Mouse (Mus musculus): Measurements from ENCODE around the gene Pigs. TPM values are rescaled to one million over a fixed set of nuclear protein-coding genes. Genes with fewer than 3 reads are reported as not detected.

Pigs gene
- total and polyA plus RNA-seq, 3 experiments: 26.3 to 65.4 (median 53.1) TPM

DNA sequence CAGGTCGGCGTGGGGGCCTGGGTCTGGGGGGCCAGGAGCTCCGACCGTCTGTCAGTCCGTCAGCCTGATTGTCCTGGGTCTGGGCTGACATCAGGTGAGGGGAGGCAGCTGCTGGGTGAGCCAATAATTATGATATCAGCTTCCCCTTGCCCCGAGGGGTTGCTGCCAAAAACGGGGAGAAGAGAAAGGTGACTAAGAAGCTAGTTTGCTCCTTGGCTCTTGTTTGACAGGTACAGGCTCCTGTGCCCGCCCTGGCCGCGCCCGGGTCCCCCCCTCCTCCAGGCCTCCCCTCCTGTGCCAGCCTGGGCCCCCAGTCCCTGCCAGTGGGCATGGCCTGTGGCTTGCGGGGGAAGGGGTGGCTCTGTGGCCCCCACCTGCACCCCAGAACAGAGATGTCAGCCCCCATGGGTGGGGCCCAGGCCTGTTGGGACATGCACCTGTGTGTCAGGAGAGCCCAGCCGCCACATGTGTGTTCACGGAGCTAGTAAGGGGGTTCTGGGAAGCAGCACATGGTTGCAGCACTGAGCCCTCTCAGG lies 58.4 kb downstream of the Pigs start, which contains the start of gene Foxn1:
Gene Foxn1, minus strand, starts transcription at position 51 of the 536 bp plus-strand sequence.
- no peak for TF ChIP-seq MAFK (IDR thresholded peaks at IDR 0.05; ENCODE audit: insufficient replicate concordance, low read length)
- no peak for TF ChIP-seq IRF4 (IDR thresholded peaks at IDR 0.05; ENCODE audit: low read depth, low read length)
- TF ChIP-seq UBTF (IDR thresholded peaks at IDR 0.05; ENCODE audit: low read depth, low read length): no peak
- TF ChIP-seq CHD1 (IDR thresholded peaks at IDR 0.05; ENCODE audit: low read depth, low read length): no peak
- no peak for TF ChIP-seq SMC3 (IDR thresholded peaks at IDR 0.05; ENCODE audit: low read depth, low read length)
- TF ChIP-seq HCFC1 (IDR thresholded peaks at IDR 0.05; ENCODE audit: low read depth, low read length): no peak
- no peak for TF ChIP-seq USF2 (conservative IDR thresholded peaks at IDR 0.05; ENCODE audit: low read depth, low read length)
- no peak for TF ChIP-seq SIN3A (IDR thresholded peaks at IDR 0.05; ENCODE audit: low read length)
- no peak for TF ChIP-seq NELFE (IDR thresholded peaks at IDR 0.05; ENCODE audit: low read depth, low read length)
- TF ChIP-seq ZC3H11A (IDR thresholded peaks at IDR 0.05; ENCODE audit: low read depth, low read length): no peak
- in situ Hi-C loops (cut with MboI; ENCODE audit: low pct_ligation_motif_present, low pct_unique_long_range_greater_than_20kb, low sequenced_read_pairs): no loop called here

More for the DNA sequence above, 58.4 kb downstream of the Pigs start, which contains the start of gene Foxn1:
- Histone ChIP-seq H3K4me1 (ENCODE audit: control insufficient read depth in 1 of 2, insufficient read depth in 2 of 2) (peaks cover 0 to 15% of the 10 kb centered on the region in 2 experiments; a peak in 2 of 4 replicates), H3K27ac (ENCODE audit: insufficient read depth, low read depth) (no peak within 1 kb of the TSS), H3K4me3 (replicated peaks in 1 of 3; ENCODE audit: low read depth in 2 of 3, low read length in 2 of 3, poor library complexity in 1 of 3) (no peak within 1 kb of the TSS), H3K27me3 (replicated peaks) (peaks cover 8% of the 10 kb centered on the region), H3K36me3 (replicated peaks in 1 of 2; ENCODE audit: control insufficient read depth in 1 of 2, insufficient read depth in 1 of 2, low read length in 1 of 2) (no peaks in the 10 kb centered on the region), H3K4me2 (ENCODE audit: insufficient read depth, low read depth, poor library complexity, severe bottlenecking) (no peak within 1 kb of the TSS), H3K79me2 (replicated peaks; ENCODE audit: control insufficient read depth, extremely low read depth, insufficient read depth, poor library complexity, severe bottlenecking) (no peaks in the 10 kb centered on the region), H3K9ac (ENCODE audit: insufficient read depth, low read depth) (no peak within 1 kb of the TSS), H3K9me3 (replicated peaks; ENCODE audit: low read length) (no peaks in the 10 kb centered on the region)
- no peak for DNase-seq (ENCODE audit: extremely low read depth)
- dilution Hi-C loops (cut with MboI; ENCODE audit: extremely low pct_ligation_motif_present, extremely low pct_unique_long_range_greater_than_20kb, low sequenced_read_pairs): no loop called here

Other genes starting within 250 kb of the Pigs start
Only the 20 nearest of the 26 such genes appear.
- gene Traf4, start 162.8 kb upstream of the Pigs start, total RNA-seq (2012; rRNA removed): 47.9 and 55.9 TPM in 2 replicates
- gene Traf4, start 162.8 kb upstream of the Pigs start, total RNA-seq (2014; rRNA removed): 17.1 and 20.8 TPM in 2 replicates
- 52.9 and 68.7 TPM in 2 replicates for gene Traf4, start 162.8 kb upstream of the Pigs start, polyA plus RNA-seq (2012; ENCODE audit: insufficient read length, low read depth)
- gene Nek8, start 151.7 kb upstream of the Pigs start, total RNA-seq (2012; rRNA removed): 6.7 and 7.4 TPM in 2 replicates
- gene Nek8, start 151.7 kb upstream of the Pigs start, total RNA-seq (2014; rRNA removed): 6.1 and 7.1 TPM in 2 replicates
- 8.3 and 9.9 TPM in 2 replicates for gene Nek8, start 151.7 kb upstream of the Pigs start, polyA plus RNA-seq (2012; ENCODE audit: insufficient read length, low read depth)
- gene Tlcd1, start 151.7 kb upstream of the Pigs start, total RNA-seq (2012; rRNA removed): 16.4 and 20.3 TPM in 2 replicates
- gene Tlcd1, start 151.7 kb upstream of the Pigs start, total RNA-seq (2014; rRNA removed): 18.2 and 20.3 TPM in 2 replicates
- 15.6 and 19.1 TPM in 2 replicates for gene Tlcd1, start 151.7 kb upstream of the Pigs start, polyA plus RNA-seq (2012; ENCODE audit: insufficient read length, low read depth)
- gene Rpl23a, start 144.8 kb upstream of the Pigs start, total RNA-seq (2012; rRNA removed): 3,714 and 3,939 TPM in 2 replicates
- gene Rpl23a, start 144.8 kb upstream of the Pigs start, total RNA-seq (2014; rRNA removed): 3,235 and 3,361 TPM in 2 replicates
- gene Rpl23a, start 144.8 kb upstream of the Pigs start, polyA plus RNA-seq (2012; ENCODE audit: insufficient read length, low read depth): 2,992 and 3,119 TPM in 2 replicates
- 0.17 and 0.25 TPM in 2 replicates for gene Rab34, start 140.0 kb upstream of the Pigs start, total RNA-seq (2012; rRNA removed)
- 0.50 TPM in 1 of 2 replicates, not detected in the other for gene Rab34, start 140.0 kb upstream of the Pigs start, total RNA-seq (2014; rRNA removed)
- 0.49 and 1.4 TPM in 2 replicates for gene Rab34, start 140.0 kb upstream of the Pigs start, polyA plus RNA-seq (2012; ENCODE audit: insufficient read length, low read depth)
- 0.21 TPM in 1 of 2 replicates, not detected in the other for gene Proca1, start 135.0 kb upstream of the Pigs start, total RNA-seq (2012; rRNA removed)
- gene Proca1, start 135.0 kb upstream of the Pigs start, total RNA-seq (2014; rRNA removed): not detected in 2 replicates
- 0.40 and 0.46 TPM in 2 replicates for gene Proca1, start 135.0 kb upstream of the Pigs start, polyA plus RNA-seq (2012; ENCODE audit: insufficient read length, low read depth)
- 95.4 and 119 TPM in 2 replicates for gene Sdf2, start 82.7 kb upstream of the Pigs start, total RNA-seq (2012; rRNA removed)
- gene Sdf2, start 82.7 kb upstream of the Pigs start, total RNA-seq (2014; rRNA removed): 89.1 and 93.0 TPM in 2 replicates
- gene Sdf2, start 82.7 kb upstream of the Pigs start, polyA plus RNA-seq (2012; ENCODE audit: insufficient read length, low read depth): 61.4 and 62.8 TPM in 2 replicates
- gene Supt6, start 82.4 kb upstream of the Pigs start, total RNA-seq (2012; rRNA removed): 65.5 and 71.0 TPM in 2 replicates
- gene Supt6, start 82.4 kb upstream of the Pigs start, total RNA-seq (2014; rRNA removed): 29.7 and 30.4 TPM in 2 replicates
- 99.9 and 104 TPM in 2 replicates for gene Supt6, start 82.4 kb upstream of the Pigs start, polyA plus RNA-seq (2012; ENCODE audit: insufficient read length, low read depth)
- 89.3 and 108 TPM in 2 replicates for gene 2610507B11Rik, start 66.7 kb upstream of the Pigs start, total RNA-seq (2012; rRNA removed)
- gene 2610507B11Rik, start 66.7 kb upstream of the Pigs start, total RNA-seq (2014; rRNA removed): 55.8 and 58.9 TPM in 2 replicates
- 96.9 and 97.9 TPM in 2 replicates for gene 2610507B11Rik, start 66.7 kb upstream of the Pigs start, polyA plus RNA-seq (2012; ENCODE audit: insufficient read length, low read depth)
- gene BC030499, start 37.6 kb upstream of the Pigs start, total RNA-seq (2012; rRNA removed): 1.1 and 1.3 TPM in 2 replicates
- gene BC030499, start 37.6 kb upstream of the Pigs start, total RNA-seq (2014; rRNA removed): 0.70 and 0.81 TPM in 2 replicates
- 1.3 and 1.4 TPM in 2 replicates for gene BC030499, start 37.6 kb upstream of the Pigs start, polyA plus RNA-seq (2012; ENCODE audit: insufficient read length, low read depth)
- gene Spag5, start 26.9 kb upstream of the Pigs start, total RNA-seq (2012; rRNA removed): 57.0 and 57.2 TPM in 2 replicates
- gene Spag5, start 26.9 kb upstream of the Pigs start, total RNA-seq (2014; rRNA removed): 47.7 and 50.4 TPM in 2 replicates
- gene Spag5, start 26.9 kb upstream of the Pigs start, polyA plus RNA-seq (2012; ENCODE audit: insufficient read length, low read depth): 81.8 and 92.3 TPM in 2 replicates
- gene Aldoc, start 5.4 kb upstream of the Pigs start, total RNA-seq (2012; rRNA removed): 23.6 and 90.2 TPM in 2 replicates
- 96.5 and 119 TPM in 2 replicates for gene Aldoc, start 5.4 kb upstream of the Pigs start, total RNA-seq (2014; rRNA removed)
- gene Aldoc, start 5.4 kb upstream of the Pigs start, polyA plus RNA-seq (2012; ENCODE audit: insufficient read length, low read depth): 20.4 and 25.0 TPM in 2 replicates
- gene Unc119, start 15.1 kb downstream of the Pigs start, total RNA-seq (2012; rRNA removed): 80.5 and 81.6 TPM in 2 replicates
- 197 and 227 TPM in 2 replicates for gene Unc119, start 15.1 kb downstream of the Pigs start, total RNA-seq (2014; rRNA removed)
- gene Unc119, start 15.1 kb downstream of the Pigs start, polyA plus RNA-seq (2012; ENCODE audit: insufficient read length, low read depth): 146 and 173 TPM in 2 replicates
- not detected in 2 replicates for gene Foxn1, start 58.1 kb downstream of the Pigs start, total RNA-seq (2012; rRNA removed)
- gene Foxn1, start 58.1 kb downstream of the Pigs start, total RNA-seq (2014; rRNA removed): not detected in 2 replicates
- not detected in 2 replicates for gene Foxn1, start 58.1 kb downstream of the Pigs start, polyA plus RNA-seq (2012; ENCODE audit: insufficient read length, low read depth)
- not detected in 2 replicates for gene Slc13a2, start 93.8 kb downstream of the Pigs start, total RNA-seq (2012; rRNA removed)
- gene Slc13a2, start 93.8 kb downstream of the Pigs start, total RNA-seq (2014; rRNA removed): not detected in 2 replicates
- gene Slc13a2, start 93.8 kb downstream of the Pigs start, polyA plus RNA-seq (2012; ENCODE audit: insufficient read length, low read depth): not detected in 2 replicates
- gene Slc46a1, start 137.3 kb downstream of the Pigs start, total RNA-seq (2012; rRNA removed): 6.1 and 6.8 TPM in 2 replicates
- 4.2 and 4.4 TPM in 2 replicates for gene Slc46a1, start 137.3 kb downstream of the Pigs start, total RNA-seq (2014; rRNA removed)
- 5.4 and 6.0 TPM in 2 replicates for gene Slc46a1, start 137.3 kb downstream of the Pigs start, polyA plus RNA-seq (2012; ENCODE audit: insufficient read length, low read depth)
- gene Sarm1, start 169.3 kb downstream of the Pigs start, total RNA-seq (2012; rRNA removed): 0.55 and 0.84 TPM in 2 replicates
- gene Sarm1, start 169.3 kb downstream of the Pigs start, total RNA-seq (2014; rRNA removed): 0.31 and 0.50 TPM in 2 replicates
- gene Sarm1, start 169.3 kb downstream of the Pigs start, polyA plus RNA-seq (2012; ENCODE audit: insufficient read length, low read depth): 0.94 and 1.1 TPM in 2 replicates
- not detected in 2 replicates for gene Vtn, start 170.7 kb downstream of the Pigs start, total RNA-seq (2012; rRNA removed)
- not detected in 2 replicates for gene Vtn, start 170.7 kb downstream of the Pigs start, total RNA-seq (2014; rRNA removed)
- not detected in 2 replicates for gene Vtn, start 170.7 kb downstream of the Pigs start, polyA plus RNA-seq (2012; ENCODE audit: insufficient read length, low read depth)
- gene Sebox, start 175.0 kb downstream of the Pigs start, total RNA-seq (2012; rRNA removed): not detected in 2 replicates
- gene Sebox, start 175.0 kb downstream of the Pigs start, total RNA-seq (2014; rRNA removed): not detected in 2 replicates
- gene Sebox, start 175.0 kb downstream of the Pigs start, polyA plus RNA-seq (2012; ENCODE audit: insufficient read length, low read depth): not detected in 2 replicates
- 80.4 and 93.6 TPM in 2 replicates for gene Tmem199, start 183.8 kb downstream of the Pigs start, total RNA-seq (2012; rRNA removed)
- 109 and 118 TPM in 2 replicates for gene Tmem199, start 183.8 kb downstream of the Pigs start, total RNA-seq (2014; rRNA removed)
- gene Tmem199, start 183.8 kb downstream of the Pigs start, polyA plus RNA-seq (2012; ENCODE audit: insufficient read length, low read depth): 67.3 and 75.5 TPM in 2 replicates

Measured in CH12.LX (cell line).